Mouse (Mus musculus): ENCODE measurements around the gene Zbbx.

DNA sequence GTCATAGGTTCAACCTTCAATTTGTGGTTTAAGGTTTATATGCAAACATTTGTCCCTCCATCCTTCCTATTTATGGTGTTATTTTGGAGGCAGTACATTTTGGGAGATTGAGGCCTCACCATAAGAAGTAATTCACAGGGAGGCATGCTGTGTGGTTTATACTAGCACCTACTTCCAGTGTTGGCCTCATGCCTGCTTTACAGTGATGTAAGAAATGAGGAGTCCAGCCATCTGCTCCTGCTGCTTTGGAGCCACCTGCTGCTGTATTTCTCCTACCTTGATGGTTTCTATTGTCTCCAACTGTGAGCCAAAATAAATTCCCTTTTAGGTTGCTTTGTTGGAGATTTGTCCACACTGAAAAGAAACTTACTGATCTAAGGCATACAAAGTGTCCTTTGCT, 60.0 kb downstream of the Zbbx start:
- TF ChIP-seq TAL1 (IDR thresholded peaks at IDR 0.05; ENCODE audit: low read length) (no peak), GATA1 (IDR thresholded peaks at IDR 0.05; ENCODE audit: low read length) (no peak)
